Mouse (Mus musculus): ENCODE data around the gene Olfr1160. TPM values are rescaled to one million over a fixed set of nuclear protein-coding genes. Genes with fewer than 3 reads are reported as not detected.

Gene Olfr1160
- polyA plus RNA-seq, 1 experiment from 2014 or later, result not detected

Other genes starting within 250 kb of the Olfr1160 start
- not detected in 2 replicates for gene Olfr152, start 228.8 kb downstream of the Olfr1160 start, polyA plus RNA-seq (2014; fragmentation: Nextera tagmentation; extraction: Ambion mirVana)
- not detected in 2 replicates for gene Olfr1143, start 207.7 kb downstream of the Olfr1160 start, polyA plus RNA-seq (2014; fragmentation: Nextera tagmentation; extraction: Ambion mirVana)
- gene Olfr1145, start 198.4 kb downstream of the Olfr1160 start, polyA plus RNA-seq (2014; fragmentation: Nextera tagmentation; extraction: Ambion mirVana), result not detected in 2 replicates
- gene Olfr1148, start 177.7 kb downstream of the Olfr1160 start, polyA plus RNA-seq (2014; fragmentation: Nextera tagmentation; extraction: Ambion mirVana), result not detected in 2 replicates
- gene Olfr1150-ps1, start 164.3 kb downstream of the Olfr1160 start, polyA plus RNA-seq (2014; fragmentation: Nextera tagmentation; extraction: Ambion mirVana), result not detected in 2 replicates
- gene Olfr1151, start 152.4 kb downstream of the Olfr1160 start, polyA plus RNA-seq (2014; fragmentation: Nextera tagmentation; extraction: Ambion mirVana), result not detected in 2 replicates
- gene Olfr1152, start 141.8 kb downstream of the Olfr1160 start, polyA plus RNA-seq (2014; fragmentation: Nextera tagmentation; extraction: Ambion mirVana), result not detected in 2 replicates
- not detected in 2 replicates for gene Olfr1153, start 113.3 kb downstream of the Olfr1160 start, polyA plus RNA-seq (2014; fragmentation: Nextera tagmentation; extraction: Ambion mirVana)
- gene Olfr1154, start 103.1 kb downstream of the Olfr1160 start, polyA plus RNA-seq (2014; fragmentation: Nextera tagmentation; extraction: Ambion mirVana), result not detected in 2 replicates
- gene Olfr1155, start 63.1 kb downstream of the Olfr1160 start, polyA plus RNA-seq (2014; fragmentation: Nextera tagmentation; extraction: Ambion mirVana), result not detected in 2 replicates
- gene Olfr1156, start 55.2 kb downstream of the Olfr1160 start, polyA plus RNA-seq (2014; fragmentation: Nextera tagmentation; extraction: Ambion mirVana), result not detected in 2 replicates
- gene Olfr1157, start 40.0 kb downstream of the Olfr1160 start, polyA plus RNA-seq (2014; fragmentation: Nextera tagmentation; extraction: Ambion mirVana), result not detected in 2 replicates
- not detected in 2 replicates for gene Olfr74, start 33.6 kb downstream of the Olfr1160 start, polyA plus RNA-seq (2014; fragmentation: Nextera tagmentation; extraction: Ambion mirVana)
- not detected in 2 replicates for gene Olfr1158, start 18.2 kb downstream of the Olfr1160 start, polyA plus RNA-seq (2014; fragmentation: Nextera tagmentation; extraction: Ambion mirVana)
- gene Olfr1161, start 14.5 kb upstream of the Olfr1160 start, polyA plus RNA-seq (2014; fragmentation: Nextera tagmentation; extraction: Ambion mirVana), result not detected in 2 replicates
- not detected in 2 replicates for gene Olfr73, start 29.4 kb upstream of the Olfr1160 start, polyA plus RNA-seq (2014; fragmentation: Nextera tagmentation; extraction: Ambion mirVana)
- gene Olfr1162, start 42.9 kb upstream of the Olfr1160 start, polyA plus RNA-seq (2014; fragmentation: Nextera tagmentation; extraction: Ambion mirVana), result not detected in 2 replicates
- not detected in 2 replicates for gene Olfr1163, start 63.6 kb upstream of the Olfr1160 start, polyA plus RNA-seq (2014; fragmentation: Nextera tagmentation; extraction: Ambion mirVana)
- not detected in 2 replicates for gene Olfr1164, start 85.7 kb upstream of the Olfr1160 start, polyA plus RNA-seq (2014; fragmentation: Nextera tagmentation; extraction: Ambion mirVana)
- not detected in 2 replicates for gene Olfr1166, start 120.0 kb upstream of the Olfr1160 start, polyA plus RNA-seq (2014; fragmentation: Nextera tagmentation; extraction: Ambion mirVana)
- gene Olfr1167, start 146.9 kb upstream of the Olfr1160 start, polyA plus RNA-seq (2014; fragmentation: Nextera tagmentation; extraction: Ambion mirVana), result not detected in 2 replicates
- gene Olfr1168, start 173.6 kb upstream of the Olfr1160 start, polyA plus RNA-seq (2014; fragmentation: Nextera tagmentation; extraction: Ambion mirVana), result not detected in 2 replicates
- not detected in 2 replicates for gene Olfr1170, start 220.1 kb upstream of the Olfr1160 start, polyA plus RNA-seq (2014; fragmentation: Nextera tagmentation; extraction: Ambion mirVana)